Mouse (Mus musculus) lung, adult 2 months (tissue): ENCODE data around the gene Vhl. TPM values are rescaled to one million over a fixed set of nuclear protein-coding genes. Genes with fewer than 3 reads are reported as not detected.
A peak's percentile ranks its signal among the peaks of the same experiment; 100 is the strongest.

Experiments used
- DNase-seq: peaks from one replicate; pipeline ENCODE4 v3.0.0; 2022
- H3K4me1 ChIP-seq: fragments of 200-500 bp; 2 replicates; pipeline ENCODE4 v1.6.1; 2011; ENCODE audit warnings: low read length; ENCODE audit not compliant: control insufficient read depth, insufficient read depth
- H3K4me3 ChIP-seq: fragments of 200-500 bp; replicated peaks from 2 replicates; pipeline ENCODE3; 2011; ENCODE audit warnings: low read depth, mild to moderate bottlenecking, control low read depth, low read length; ENCODE audit errors: extremely low read depth
- CTCF ChIP-seq: fragments of 200-500 bp; IDR thresholded peaks from 2 replicates; pipeline ENCODE4 v1.5.1; 2011; ENCODE audit warnings: mild to moderate bottlenecking, low read length, control low read depth; ENCODE audit not compliant: insufficient read depth
- POLR2A ChIP-seq: fragments of 200-500 bp; IDR thresholded peaks from 2 replicates; pipeline ENCODE4 v1.6.1; 2011; ENCODE audit warnings: low read depth, mild to moderate bottlenecking, control low read depth, low read length, borderline replicate concordance; ENCODE audit errors: extremely low read depth
- WGBS: fragments of 180-500 bp; shearing (Covaris S2); methylation state at CpG from one replicate; pipeline ENCODE4 v1.1.7; 2018; 5-methylcytosine and 5-hydroxymethylcytosine counted together
- polyA plus RNA-seq: library from polyadenylated mRNA; depleted of rRNA; stranded (reverse); fragments of >200 nt; gene quantifications from 2 replicates; pipeline ENCODE4 v1.2.3, GENCODE M21; 2012; rRNA removed

Vhl gene
- 16.5 and 25.9 TPM in 2 replicates for polyA plus RNA-seq

- TF ChIP-seq POLR2A (peak; percentile 64), CTCF (no peak)
- peak; percentile 87 for DNase-seq
- 1% methylated on average over 70 of the region's 76 CpGs for WGBS
- Histone ChIP-seq H3K4me3 (peak within 1 kb of the TSS; percentile 70), H3K4me1 (peaks cover 13% of the 10 kb centered on the region)
Measured at GRCm38 (mm10) chr6:113623941-113624751, at the start of gene Vhl. Vhl (plus strand) TSS chr6:113623959.

DNA sequence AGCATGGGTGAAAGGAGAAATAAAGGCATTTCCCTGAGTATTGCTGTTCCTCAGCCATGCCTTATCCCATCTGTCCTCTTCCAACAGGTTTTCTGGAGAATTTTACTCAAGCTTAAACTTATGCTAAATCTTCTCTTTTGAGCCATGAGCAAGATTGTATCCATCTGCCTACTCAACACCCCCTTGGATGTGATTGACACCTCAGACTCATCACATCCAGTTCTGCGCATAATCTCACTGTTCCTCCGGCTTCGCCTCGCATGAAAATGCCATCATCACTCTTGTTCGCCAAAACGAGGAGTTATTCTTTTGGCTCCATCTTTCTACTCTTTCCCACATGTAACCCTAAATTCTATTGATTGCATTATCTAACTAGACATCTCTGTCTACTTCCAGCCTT, 47.7 kb upstream of the Vhl start:
- TF ChIP-seq CTCF (no peak), POLR2A (no peak)
- Histone ChIP-seq H3K4me1 (no peaks in the 10 kb centered on the region), H3K4me3 (no peak overlapping the region)
- WGBS: 98% methylated on average over 6 of the region's 6 CpGs
- DNase-seq: no peak

GRCm38 (mm10) chr6:113579306-113579705, 44.5 kb upstream of the Vhl start:
- Histone ChIP-seq H3K4me3 (no peak overlapping the region), H3K4me1 (no peaks in the 10 kb centered on the region)
- DNase-seq: no peak
- TF ChIP-seq POLR2A (no peak), CTCF (no peak)
- WGBS: 93% methylated on average over 3 of the region's 3 CpGs

- TF ChIP-seq CTCF (no peak), POLR2A (no peak)
- 85% methylated on average over 4 of the region's 4 CpGs for WGBS
- Histone ChIP-seq H3K4me3 (no peak overlapping the region), H3K4me1 (no peaks in the 10 kb centered on the region; the same call in 1 of the 2 replicates)
- no peak for DNase-seq
Measured at GRCm38 (mm10) chr6:113583023-113583422, 40.7 kb upstream of the Vhl start.

DNA sequence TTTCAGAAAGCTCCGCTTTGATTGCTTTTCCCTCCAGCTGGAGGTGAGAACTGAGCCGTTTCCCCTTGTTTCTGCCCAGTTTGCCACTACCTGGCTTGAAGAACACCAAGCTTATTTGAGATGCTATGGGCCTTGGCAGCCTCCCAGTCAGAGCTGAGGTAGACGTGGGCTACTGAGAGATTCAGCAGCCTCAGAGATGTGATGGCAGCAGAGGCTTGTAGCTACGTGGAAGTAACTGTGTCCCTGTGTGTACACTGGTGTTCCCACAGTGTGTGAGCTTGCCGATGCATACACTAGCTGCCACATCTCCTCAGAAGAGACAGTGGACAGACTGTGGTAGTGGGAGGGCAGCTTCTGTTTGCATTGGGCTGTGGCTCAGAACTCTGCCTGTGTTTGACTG, 38.7 kb upstream of the Vhl start:
- H3K4me1 ChIP-seq: no peaks in the 10 kb centered on the region; the same call in 1 of the 2 replicates
- WGBS: 94% methylated on average over 5 of the region's 5 CpGs
- DNase-seq: no peak
- TF ChIP-seq CTCF: no peak
- no peak for TF ChIP-seq POLR2A
- no peak overlapping the region for H3K4me3 ChIP-seq

GRCm38 (mm10) chr6:113586466-113587183, 37.1 kb upstream of the Vhl start:
- WGBS: 40% methylated on average over 5 of the region's 5 CpGs
- Histone ChIP-seq H3K4me1 (no peaks in the 10 kb centered on the region; the same call in 1 of the 2 replicates), H3K4me3 (no peak overlapping the region)
- TF ChIP-seq POLR2A (no peak), CTCF (no peak)
- peak; percentile 8 for DNase-seq

DNA sequence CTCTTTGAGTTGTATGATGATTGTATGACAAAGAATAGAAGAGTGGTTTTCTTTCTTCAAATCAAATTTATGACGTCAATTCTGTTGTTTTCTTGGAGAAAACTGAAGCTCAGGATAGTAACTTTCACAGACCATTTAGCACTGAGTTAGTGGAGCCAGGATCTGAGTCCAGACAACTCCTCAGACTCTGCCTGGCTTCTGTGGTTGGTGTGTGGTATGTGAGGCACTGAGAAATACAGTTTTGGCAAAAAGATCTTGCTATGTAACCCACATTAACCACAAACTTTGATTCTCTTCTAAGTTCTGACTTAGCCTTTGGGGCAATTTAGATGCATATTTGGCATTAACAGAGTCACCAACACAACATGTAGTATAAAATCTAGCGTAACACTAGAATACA, 31.1 kb upstream of the Vhl start:
- Histone ChIP-seq H3K4me3 (no peak overlapping the region), H3K4me1 (no peaks in the 10 kb centered on the region)
- no peak for DNase-seq
- WGBS: 93% methylated on average over 2 of the region's 2 CpGs
- TF ChIP-seq POLR2A (no peak), CTCF (no peak)

DNA sequence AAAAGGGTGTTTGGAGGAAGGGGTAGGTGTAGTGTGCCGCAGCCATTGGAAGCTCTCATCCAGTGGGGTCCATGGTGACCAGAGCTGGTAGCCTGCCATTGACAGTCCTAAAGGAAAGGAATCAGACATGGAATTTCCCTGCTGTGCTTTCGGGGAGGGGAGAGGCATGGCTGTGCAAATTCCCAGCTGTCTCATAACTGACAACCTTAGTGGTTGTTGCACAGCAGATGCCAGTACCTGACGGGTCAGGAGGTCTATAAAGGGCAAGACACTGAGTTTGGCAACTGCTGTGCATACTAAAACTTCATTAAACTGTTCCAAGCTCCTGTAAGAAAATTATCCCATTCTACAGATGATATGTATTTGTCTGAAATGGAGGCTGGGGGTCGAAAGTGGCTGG, 25.8 kb upstream of the Vhl start:
- TF ChIP-seq POLR2A: no peak
- no peak for TF ChIP-seq CTCF
- Histone ChIP-seq H3K4me1 (no peaks in the 10 kb centered on the region), H3K4me3 (no peak overlapping the region)
- 91% methylated on average over 4 of the region's 4 CpGs for WGBS
- DNase-seq: no peak

GRCm38 (mm10) chr6:113599833-113600232, 23.9 kb upstream of the Vhl start:
- no peak for DNase-seq
- WGBS: 70% methylated on average over 5 of the region's 5 CpGs
- Histone ChIP-seq H3K4me3 (no peak overlapping the region), H3K4me1 (no peaks in the 10 kb centered on the region)
- no peak for TF ChIP-seq POLR2A
- TF ChIP-seq CTCF: no peak

- no peaks in the 10 kb centered on the region for H3K4me1 ChIP-seq
- WGBS: 59% methylated on average over 23 of the region's 23 CpGs
- H3K4me3 ChIP-seq: no peak within 1 kb of the TSS
- DNase-seq: no peak
- no peak for TF ChIP-seq CTCF
Measured at GRCm38 (mm10) chr6:113600543-113601139, 23.1 kb upstream of the Vhl start, which contains the start of gene Fancd2os. Fancd2os (minus strand) TSS chr6:113600715.
